Mouse (Mus musculus) limb, embryonic 11.5 days (tissue): ENCODE results near the gene Gli1. TPM values are rescaled to one million over a fixed set of nuclear protein-coding genes. Genes with fewer than 3 reads are reported as not detected.

Source experiments
- ATAC-seq: fragments of 200-750 bp; cut with Nextera tagmentation; 2 replicates; pipeline ENCODE4 v1.8.0; 2017; ENCODE audit warnings: low read depth; ENCODE audit not compliant: insufficient number of reproducible peaks, low FRiP score, low TSS enrichment
- DNase-seq: peaks from one replicate; pipeline ENCODE4 v3.0.0-alpha.2; 2015; ENCODE audit warnings: low spot score
- H3K27ac ChIP-seq: fragments of 300-500 bp; sonication (generic); replicated peaks from 2 replicates; pipeline ENCODE4 v1.5.1; 2014; ENCODE audit warnings: low read depth, mild to moderate bottlenecking, low read length
- H3K27me3 ChIP-seq: fragments of 300-500 bp; sonication (generic); 2 replicates; pipeline ENCODE4 v1.6.1; 2014; ENCODE audit warnings: mild to moderate bottlenecking, low read length, mixed read lengths; ENCODE audit not compliant: control insufficient read depth, insufficient read depth
- H3K36me3 ChIP-seq: fragments of 300-500 bp; sonication (generic); 2 replicates; pipeline ENCODE4 v1.6.1; 2014; ENCODE audit warnings: mild to moderate bottlenecking, low read length, moderate library complexity, mixed read lengths; ENCODE audit not compliant: control insufficient read depth, insufficient read depth
- H3K4me1 ChIP-seq: fragments of 300-500 bp; sonication (generic); 2 replicates; pipeline ENCODE4 v1.6.1; 2014; ENCODE audit warnings: low read length, mixed read lengths; ENCODE audit not compliant: control insufficient read depth, insufficient read depth
- H3K4me2 ChIP-seq: fragments of 300-500 bp; sonication (generic); 2 replicates; pipeline ENCODE4 v1.6.1; 2014; ENCODE audit warnings: low read depth, mild to moderate bottlenecking, moderate library complexity; ENCODE audit not compliant: severe bottlenecking
- H3K4me3 ChIP-seq: fragments of 300-500 bp; sonication (generic); 2 replicates; pipeline ENCODE4 v1.5.1; 2014; ENCODE audit warnings: low read depth, low read length
- H3K9ac ChIP-seq: fragments of 300-500 bp; sonication (generic); 2 replicates; pipeline ENCODE4 v1.6.1; 2014; ENCODE audit warnings: mild to moderate bottlenecking, low read length
- H3K9me3 ChIP-seq: fragments of 300-500 bp; sonication (generic); 2 replicates; pipeline ENCODE4 v1.6.1; 2016; ENCODE audit warnings: low read length; ENCODE audit not compliant: control insufficient read depth
- WGBS: fragments of 180-500 bp; shearing (Covaris S2); extraction: QIAGEN DNeasy Blood & Tissue Kit; methylation state at CpG from one replicate; pipeline ENCODE4 v1.1.7; 2014; 5-methylcytosine and 5-hydroxymethylcytosine counted together
- polyA plus RNA-seq: library from polyadenylated mRNA; unstranded; fragments of >200 nt; fragmentation: Nextera tagmentation; extraction: Ambion mirVana; gene quantifications from 2 replicates; pipeline ENCODE4 v1.2.1, GENCODE M21; 2014

Gli1 gene
- polyA plus RNA-seq, 1 experiment from 2014 or later: 8.5 TPM

DNA sequence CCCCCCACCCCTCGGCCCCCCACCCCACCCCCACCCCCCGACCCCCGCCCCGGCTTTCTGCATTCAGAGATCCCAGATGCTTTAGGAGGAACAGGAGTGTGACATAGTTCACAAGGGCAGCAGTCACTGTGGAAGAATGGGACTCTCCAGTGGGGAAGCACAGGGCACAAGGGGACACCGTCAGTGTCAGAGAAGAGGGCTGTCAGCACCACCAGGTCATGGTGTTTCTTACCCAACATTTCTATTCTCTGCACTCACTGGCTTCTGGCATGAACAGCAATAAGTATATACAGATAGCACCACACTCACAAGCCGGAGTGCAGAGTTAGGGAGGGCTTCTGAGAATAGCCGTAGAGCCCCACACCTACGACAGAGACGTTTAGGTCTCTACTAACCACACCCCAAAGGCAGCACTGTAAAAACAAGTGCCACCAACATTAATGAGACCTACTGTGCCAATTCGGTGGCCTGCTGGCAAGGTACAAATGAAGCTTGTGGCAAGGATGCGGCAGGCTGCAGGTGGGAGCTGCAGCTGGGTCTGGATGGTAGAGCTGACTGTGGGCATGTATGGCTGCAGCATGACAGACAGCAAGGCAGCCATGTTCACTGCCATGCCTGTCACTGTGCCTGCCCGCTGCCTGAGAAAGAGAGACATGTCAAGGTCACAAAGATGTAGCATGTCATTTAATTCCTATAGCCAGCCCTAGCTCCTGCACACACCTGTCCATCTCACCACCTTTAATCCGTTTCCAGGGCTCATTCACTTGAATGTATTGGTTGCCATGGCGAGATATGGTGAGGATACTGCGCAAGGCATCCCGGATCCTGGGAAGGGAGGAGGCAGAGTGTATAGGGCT, 44.5 kb downstream of the Gli1 start:
- DNase-seq: no peak
- H3K4me1 ChIP-seq: peaks cover 2% of the 10 kb centered on the region; the same call in 1 of the 2 replicates
- H3K4me3 ChIP-seq: no peak overlapping the region
- no peak overlapping the region for H3K9ac ChIP-seq
- WGBS: 91% methylated on average over 16 of the region's 16 CpGs
- no peaks in the 10 kb centered on the region for H3K27me3 ChIP-seq
- peaks cover 59% of the 10 kb centered on the region for H3K36me3 ChIP-seq
- no peak for ATAC-seq
- H3K27ac ChIP-seq: no peak overlapping the region
- H3K4me2 ChIP-seq: no peak overlapping the region
- no peaks in the 10 kb centered on the region for H3K9me3 ChIP-seq

DNA sequence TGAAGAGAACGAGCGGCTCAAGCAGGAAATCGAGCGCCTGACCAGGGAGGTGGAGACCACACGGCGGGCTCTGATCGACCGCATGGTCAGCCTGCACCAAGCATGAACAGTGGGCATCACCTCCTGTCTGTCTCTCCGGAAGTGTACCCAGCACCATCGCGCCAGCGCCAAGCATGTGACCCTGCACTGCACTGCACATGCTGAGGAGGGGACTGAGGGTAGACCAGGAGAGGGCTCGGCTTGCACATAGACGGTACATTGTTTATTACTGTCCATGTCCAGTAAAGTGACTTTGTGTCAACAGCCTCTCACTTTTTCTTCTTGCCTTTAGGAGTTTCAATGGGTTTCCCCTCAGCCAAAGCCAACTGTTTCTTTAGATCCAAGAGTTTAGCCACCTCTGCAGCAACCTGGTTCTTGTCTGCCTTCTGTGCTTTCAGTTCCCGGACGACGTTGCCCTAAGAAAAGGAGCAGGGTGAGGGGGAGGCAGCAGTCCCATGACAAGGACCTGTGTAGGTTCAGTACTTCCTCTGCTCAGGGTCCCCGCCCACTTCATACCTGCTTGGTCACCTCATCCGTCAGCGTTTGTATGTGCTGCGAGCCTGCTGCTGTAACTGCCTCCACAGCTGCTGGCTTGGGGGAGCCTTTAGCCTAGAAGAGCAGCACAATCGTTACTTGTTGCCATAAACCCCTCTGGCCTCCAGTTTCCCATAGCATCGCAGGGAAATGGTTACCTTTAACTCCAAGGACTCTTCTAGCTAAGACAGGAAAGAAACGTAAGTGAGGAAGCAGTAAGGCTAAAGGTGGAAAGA, 45.6 kb downstream of the Gli1 start:
- Histone ChIP-seq H3K4me2 (no peak overlapping the region), H3K27ac (no peak overlapping the region), H3K9ac (no peak overlapping the region), H3K27me3 (no peaks in the 10 kb centered on the region), H3K4me3 (no peak overlapping the region), H3K9me3 (no peaks in the 10 kb centered on the region), H3K4me1 (peaks cover 7% of the 10 kb centered on the region), H3K36me3 (peaks cover 50% of the 10 kb centered on the region)
- ATAC-seq: no peak
- WGBS: 94% methylated on average over 24 of the region's 24 CpGs
- no peak for DNase-seq

DNA sequence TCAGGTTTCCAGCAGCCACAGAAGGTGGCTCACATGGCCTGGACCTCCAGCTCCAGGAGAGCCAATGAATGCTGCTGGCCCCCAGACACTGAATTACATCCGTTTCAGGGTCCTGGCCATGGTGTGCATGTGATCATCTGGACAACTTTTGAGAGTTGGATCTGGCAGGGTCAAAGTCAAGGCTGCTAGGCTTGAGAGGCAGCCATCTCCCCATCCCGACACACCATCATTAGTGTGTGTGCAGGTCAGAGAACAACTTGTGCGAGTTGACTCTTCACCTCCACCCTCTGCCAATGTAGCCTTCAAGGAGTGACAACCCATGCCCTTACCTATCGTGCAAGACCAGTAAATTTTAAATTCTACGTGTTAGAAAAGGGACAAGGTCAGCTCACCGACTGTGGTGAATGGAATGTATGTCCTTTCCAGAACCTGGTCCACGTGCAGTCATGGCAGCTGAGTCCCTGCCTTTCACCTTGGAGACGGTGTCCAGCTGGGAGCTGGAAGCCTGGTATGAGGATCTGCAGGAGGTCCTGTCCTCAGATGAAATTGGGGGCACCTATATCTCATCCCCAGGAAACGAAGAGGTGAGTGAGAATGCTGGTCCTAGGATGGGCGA, 46.8 kb downstream of the Gli1 start:
- no peak for DNase-seq
- peaks cover 42% of the 10 kb centered on the region for H3K36me3 ChIP-seq
- H3K9me3 ChIP-seq: no peaks in the 10 kb centered on the region
- WGBS: 95% methylated on average over 10 of the region's 10 CpGs
- no peak overlapping the region for H3K9ac ChIP-seq
- H3K27me3 ChIP-seq: no peaks in the 10 kb centered on the region
- H3K4me1 ChIP-seq: peaks cover 7% of the 10 kb centered on the region
- no peak for ATAC-seq
- H3K4me3 ChIP-seq: no peak overlapping the region
- no peak overlapping the region for H3K4me2 ChIP-seq
- no peak overlapping the region for H3K27ac ChIP-seq

DNA sequence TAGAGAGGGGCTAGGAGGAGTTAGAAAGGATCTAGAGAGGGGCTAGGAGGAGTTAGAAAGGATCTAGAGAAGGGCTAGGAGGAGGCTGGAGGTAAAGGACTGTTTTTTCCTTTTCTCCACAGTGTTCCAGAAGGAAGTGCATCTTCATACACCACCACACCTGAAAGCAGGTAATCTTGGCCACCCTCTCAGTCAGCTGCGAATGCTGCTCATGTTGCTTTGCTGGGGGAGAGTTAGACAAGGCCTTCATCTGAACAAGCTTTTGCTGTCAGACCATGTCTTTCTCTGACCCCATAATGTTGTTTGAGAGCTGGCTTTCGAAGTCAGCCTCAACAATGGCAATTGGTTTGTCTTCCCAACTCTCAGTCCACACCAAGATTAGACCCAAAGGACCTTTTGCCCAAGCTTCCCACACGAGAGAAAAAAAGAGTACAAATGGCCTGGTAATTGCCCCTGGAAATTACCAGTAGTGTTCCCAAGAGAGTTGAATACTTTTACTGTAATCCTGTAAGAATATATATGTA, 48.1 kb downstream of the Gli1 start:
- H3K4me2 ChIP-seq: no peak overlapping the region
- no peaks in the 10 kb centered on the region for H3K9me3 ChIP-seq
- peaks cover 11% of the 10 kb centered on the region for H3K4me1 ChIP-seq
- peaks cover 34% of the 10 kb centered on the region for H3K36me3 ChIP-seq
- ATAC-seq: no peak
- 89% methylated on average over 3 of the region's 3 CpGs for WGBS
- H3K4me3 ChIP-seq: no peak overlapping the region
- no peak overlapping the region for H3K27ac ChIP-seq
- H3K9ac ChIP-seq: no peak overlapping the region
- H3K27me3 ChIP-seq: no peaks in the 10 kb centered on the region
- DNase-seq: no peak

DNA sequence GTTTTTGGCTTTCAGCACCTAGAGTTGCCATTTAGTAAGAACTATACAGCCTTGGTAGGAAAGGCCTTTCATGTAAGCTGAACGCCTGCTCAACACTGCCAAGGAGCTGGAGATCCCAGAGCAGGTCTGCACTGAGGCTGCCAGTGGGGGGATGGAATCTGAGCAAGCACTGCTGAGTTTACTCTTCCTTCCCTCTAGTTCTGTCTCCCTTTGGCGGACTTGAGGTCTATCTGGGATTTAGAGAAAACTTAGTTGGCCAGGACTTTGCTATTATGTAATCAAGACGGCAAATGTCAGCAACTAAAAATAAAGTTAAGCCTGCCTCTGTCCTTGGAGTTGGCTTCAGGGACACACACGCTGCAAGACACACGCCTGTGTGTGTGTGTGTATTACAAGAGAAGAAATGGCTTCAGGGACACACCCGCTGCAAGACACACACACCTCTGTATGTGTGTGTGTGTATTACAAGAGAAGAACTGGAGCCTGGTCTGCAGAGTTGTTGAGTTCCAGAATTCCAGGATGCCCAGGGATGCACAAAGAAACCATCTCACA, 48.7 kb downstream of the Gli1 start:
- no peak for DNase-seq
- Histone ChIP-seq H3K9ac (no peak overlapping the region), H3K27me3 (no peaks in the 10 kb centered on the region), H3K27ac (no peak overlapping the region), H3K4me1 (peaks cover 11% of the 10 kb centered on the region), H3K36me3 (peaks cover 33% of the 10 kb centered on the region), H3K9me3 (no peaks in the 10 kb centered on the region), H3K4me3 (no peak overlapping the region), H3K4me2 (no peak overlapping the region)
- WGBS: 84% methylated on average over 6 of the region's 6 CpGs
- ATAC-seq: no peak

DNA sequence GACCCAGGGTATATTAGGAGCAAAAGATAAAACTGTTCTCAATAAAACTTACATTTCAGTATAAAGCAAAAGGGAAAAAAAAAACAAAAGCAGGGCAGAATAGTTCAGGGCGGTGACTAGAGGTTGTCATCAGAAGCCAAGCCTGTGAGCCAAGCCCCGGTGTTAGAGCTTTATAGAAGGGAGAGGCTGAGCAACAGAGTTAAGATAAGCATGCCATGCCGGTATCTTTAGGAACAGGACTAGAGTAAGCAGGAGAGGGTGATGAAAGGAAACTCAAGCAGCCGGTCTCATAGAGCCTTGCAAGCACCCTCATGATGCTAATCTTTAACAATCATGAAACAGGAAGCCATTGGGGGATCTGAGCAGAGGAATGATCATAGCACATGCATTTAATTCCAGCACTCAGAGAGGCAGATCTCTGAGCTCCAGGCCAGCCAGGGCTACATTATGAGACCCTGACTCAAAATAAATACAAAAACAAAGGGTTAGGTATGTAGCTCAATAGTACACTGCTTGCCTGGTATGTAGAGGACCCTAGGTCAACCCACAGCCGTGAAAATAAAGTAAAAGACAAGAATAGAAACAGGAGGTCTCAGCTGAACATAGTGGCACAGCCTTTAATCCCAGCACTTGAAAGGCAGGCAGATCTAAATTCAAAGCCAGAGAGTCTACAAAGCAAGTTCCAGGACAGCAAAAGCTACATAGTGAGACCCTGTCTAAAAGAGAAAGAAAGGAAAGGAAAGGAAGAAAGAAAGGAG, 49.7 kb downstream of the Gli1 start:
- H3K4me1 ChIP-seq: peaks cover 19% of the 10 kb centered on the region
- H3K4me3 ChIP-seq: peak overlapping the region; percentile 67; the same call in 1 of the 2 replicates
- no peaks in the 10 kb centered on the region for H3K9me3 ChIP-seq
- H3K27ac ChIP-seq: no peak overlapping the region
- no peak overlapping the region for H3K9ac ChIP-seq
- peak overlapping the region; percentile 53; the same call in 1 of the 2 replicates for H3K4me2 ChIP-seq
- 63% methylated on average over 5 of the region's 5 CpGs for WGBS
- no peak for DNase-seq
- no peaks in the 10 kb centered on the region for H3K27me3 ChIP-seq
- ATAC-seq: no peak
- H3K36me3 ChIP-seq: peaks cover 24% of the 10 kb centered on the region

DNA sequence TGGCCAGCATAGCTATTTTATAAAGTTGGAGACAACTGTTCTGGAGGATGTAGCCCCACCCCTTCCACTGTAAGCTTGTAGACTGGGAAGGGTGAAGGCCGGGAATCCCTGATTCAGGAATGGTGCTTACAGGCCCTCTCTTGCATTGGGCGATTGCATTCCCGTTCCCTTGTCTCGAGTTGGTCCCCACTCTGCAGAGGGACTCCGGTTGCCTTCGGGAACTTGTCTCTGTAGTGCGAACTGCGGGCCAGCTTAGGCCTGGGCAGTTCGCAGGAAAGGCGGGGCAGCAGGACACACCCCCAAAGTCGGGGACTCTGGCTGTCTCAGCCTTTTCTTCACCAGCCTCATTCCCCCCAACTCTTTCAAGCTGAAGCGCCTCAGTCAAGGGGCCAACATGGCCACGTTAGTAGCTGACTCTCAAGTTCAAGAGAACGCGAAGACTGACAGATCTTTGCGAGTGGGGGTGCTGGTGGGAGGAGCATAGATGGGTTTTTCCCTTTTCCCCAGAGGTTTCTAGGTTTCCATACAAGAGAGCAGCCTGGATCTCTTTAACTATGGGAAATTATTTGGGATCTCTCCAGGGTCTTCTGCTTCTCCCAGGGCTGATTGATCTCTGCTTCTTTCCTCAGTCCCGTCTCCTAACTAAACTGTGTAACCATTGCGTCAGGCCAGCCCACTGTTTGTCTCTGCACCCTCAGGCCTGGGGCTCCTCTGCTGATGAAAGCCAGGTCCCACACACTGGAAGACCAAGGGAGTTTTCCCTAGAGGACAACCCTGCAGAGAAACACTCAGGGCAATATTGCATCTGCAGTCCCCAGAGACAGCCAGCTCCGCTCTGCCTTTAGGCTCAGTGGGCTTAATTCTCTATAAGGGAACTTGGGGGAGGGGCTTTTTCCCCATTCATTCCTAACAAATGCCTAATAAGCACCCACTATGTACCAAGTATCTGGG, 50.6 kb downstream of the Gli1 start:
- no peaks in the 10 kb centered on the region for H3K27me3 ChIP-seq

More for the DNA sequence above, 50.6 kb downstream of the Gli1 start:
- peak; percentile 63 for ATAC-seq
- peak overlapping the region; percentile 53 for H3K4me2 ChIP-seq
- peak overlapping the region; percentile 67 for H3K4me3 ChIP-seq
- peaks cover 23% of the 10 kb centered on the region for H3K36me3 ChIP-seq
- 4% methylated on average over 19 of the region's 19 CpGs for WGBS
- no peak for DNase-seq
- H3K4me1 ChIP-seq: peaks cover 27% of the 10 kb centered on the region
- H3K9me3 ChIP-seq: no peaks in the 10 kb centered on the region
- H3K27ac ChIP-seq: peak overlapping the region; percentile 60
- H3K9ac ChIP-seq: peak overlapping the region; percentile 58
